Mouse (Mus musculus) common myeloid progenitor, adult 5-6 weeks (primary cell): ENCODE measurements at regions not wholly inside any gene's neighbourhood (a gene's known extent, or its start where the extent isn't known, plus 50 kb on each side); places are given as distances from the start of the nearest gene placed in this dataset.
"Not testable (repeated sequence)": the region's sequence is repeated elsewhere in the genome, so short reads cannot be mapped to it uniquely, and the experiment has no call there.

ENCODE experiments used
- ATAC-seq: replicated peaks from 2 replicates; pipeline ENCODE4 v1.8.0; 2016; ENCODE audit warnings: low read depth, mild to moderate bottlenecking, moderate TSS enrichment, inconsistent platforms; ENCODE audit not compliant: poor library complexity, severe bottlenecking

DNA sequence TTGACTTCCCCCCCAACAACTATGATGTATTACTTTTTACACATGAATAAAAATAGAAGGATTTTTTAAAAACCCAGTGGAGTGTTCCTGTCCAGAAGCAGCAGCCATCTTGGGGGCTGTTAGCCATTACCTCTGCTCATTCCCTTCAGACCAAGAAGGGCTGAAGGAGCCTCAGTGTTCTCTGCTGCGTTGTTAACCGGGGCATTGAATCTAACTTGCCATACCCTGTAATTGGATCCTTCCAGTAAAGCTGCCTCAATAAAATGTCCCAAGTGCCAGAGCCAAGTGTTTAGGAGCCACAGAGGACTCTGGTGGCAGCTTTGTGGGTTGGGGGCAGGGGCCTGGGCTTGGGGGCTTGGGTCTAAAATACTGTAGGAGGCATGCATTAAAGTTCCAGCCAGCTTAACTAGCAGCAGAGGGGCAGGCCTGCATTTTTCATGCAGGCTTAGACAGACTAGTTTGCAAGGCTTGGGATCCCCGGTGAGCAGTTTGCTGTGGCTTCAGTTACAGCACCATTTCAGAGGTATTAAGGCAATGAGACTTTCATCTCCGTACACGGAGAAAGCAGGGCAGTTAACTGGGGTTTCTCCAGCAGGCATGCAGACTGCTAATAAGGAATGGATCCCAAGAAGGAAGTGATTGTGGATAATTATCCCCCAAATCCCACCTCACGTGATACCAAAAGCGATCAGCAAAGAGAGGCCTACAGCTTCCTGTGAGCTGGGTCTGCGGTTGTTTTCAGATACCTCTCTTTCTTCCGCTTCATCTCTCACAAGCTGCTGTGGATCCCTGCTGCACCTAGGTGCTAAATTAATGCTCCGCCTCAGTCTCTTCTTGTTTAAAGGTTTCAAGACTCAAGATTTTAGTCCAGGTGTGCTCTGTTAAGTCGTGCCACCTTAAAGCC lies 462.4 kb upstream of the Clint1 start:
- ATAC-seq, result no peak

GRCm38 (mm10) chr11:45396009-45396408 lies 455.8 kb upstream of the Clint1 start:
- no peak for ATAC-seq

DNA sequence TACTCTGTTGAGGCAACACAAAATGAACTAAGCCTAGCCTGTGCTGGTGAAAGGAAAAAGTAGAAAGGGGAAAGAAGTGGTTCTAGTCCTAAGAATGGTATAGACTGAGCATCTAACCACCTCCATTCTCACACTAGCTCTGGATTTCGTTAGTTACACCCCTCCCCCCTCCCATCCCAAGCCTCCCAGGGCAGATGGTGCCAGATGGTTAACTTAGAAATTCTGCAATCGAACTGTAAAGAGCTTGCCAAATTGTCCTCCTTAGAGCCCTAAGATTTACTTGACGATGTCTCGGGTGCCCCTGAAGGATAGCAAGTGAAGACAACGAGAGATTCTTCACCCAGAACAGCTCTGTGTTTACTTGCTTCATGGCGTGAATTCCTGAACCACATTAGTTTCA lies 453.7 kb upstream of the Clint1 start:
- no peak for ATAC-seq

GRCm38 (mm10) chr11:45404377-45405029 lies 447.3 kb upstream of the Clint1 start:
- no peak for ATAC-seq

DNA sequence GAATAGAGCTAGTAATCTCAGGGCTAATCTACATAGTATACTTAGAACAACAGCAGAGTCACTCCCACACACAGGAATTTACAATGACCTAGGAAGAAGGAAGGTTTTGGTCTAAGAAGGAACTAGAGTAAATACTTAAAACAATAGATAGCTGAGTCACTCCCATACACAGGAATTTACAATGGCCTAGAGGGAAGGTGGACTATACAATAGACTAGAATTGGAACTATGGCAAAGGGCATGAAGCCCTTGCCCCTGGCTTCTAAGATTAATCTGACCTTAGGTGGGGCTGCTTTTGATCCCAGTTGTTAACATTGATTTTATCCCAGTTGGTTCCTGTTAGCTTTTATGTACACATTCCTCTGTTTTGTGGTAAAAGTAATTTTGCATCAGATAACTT lies 427.8 kb upstream of the Clint1 start:
- ATAC-seq, result not testable (repeated sequence)

- ATAC-seq, result no peak
Observed at GRCm38 (mm10) chr11:45440937-45441720, 410.7 kb upstream of the Clint1 start.

DNA sequence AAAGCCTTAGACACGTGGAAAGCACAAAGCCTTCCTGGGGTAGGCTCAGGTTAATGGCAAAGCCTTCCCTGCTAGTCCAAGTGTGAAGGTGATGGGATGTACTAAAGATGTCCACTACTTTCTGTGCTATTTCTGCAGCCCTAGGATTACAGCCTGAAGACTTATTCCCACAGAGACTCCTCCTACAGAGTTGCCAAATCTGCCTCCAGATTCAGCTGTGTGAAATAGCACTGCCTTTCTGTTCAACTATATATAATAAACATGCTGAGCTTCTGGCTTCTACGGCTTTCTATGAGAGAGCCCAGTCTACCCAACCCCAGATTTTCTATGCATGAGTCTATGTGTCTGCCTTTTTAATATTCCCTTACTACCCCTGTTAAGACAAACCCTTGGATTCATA lies 405.3 kb upstream of the Clint1 start:
- ATAC-seq, result no peak

- ATAC-seq, result no peak
Observed at GRCm38 (mm10) chr11:45454234-45454633, 397.6 kb upstream of the Clint1 start.

GRCm38 (mm10) chr11:45454933-45455332 lies 396.9 kb upstream of the Clint1 start:
- ATAC-seq, result no peak

- ATAC-seq, result no peak
Observed at GRCm38 (mm10) chr11:45456724-45457123, 395.1 kb upstream of the Clint1 start.

DNA sequence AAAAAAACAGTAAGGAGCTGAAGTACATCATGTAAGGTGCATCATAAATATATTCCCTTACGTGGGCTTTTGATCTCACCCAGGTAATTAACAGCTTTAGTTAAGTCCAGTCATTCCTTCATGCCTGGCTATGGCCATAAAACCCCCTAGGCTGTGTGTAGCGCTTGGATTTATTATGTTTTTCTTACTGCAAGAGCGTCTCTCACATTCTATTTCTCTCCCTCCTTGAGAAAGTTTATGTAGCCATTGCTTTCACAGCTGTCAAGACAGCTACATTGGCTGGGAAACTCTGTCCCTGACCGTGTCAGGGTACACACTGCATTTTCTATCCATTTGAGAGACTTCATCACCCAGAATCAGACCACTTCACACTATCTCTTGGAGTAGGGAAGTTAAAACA lies 394.3 kb upstream of the Clint1 start:
- no peak for ATAC-seq

GRCm38 (mm10) chr11:45460000-45460792 lies 391.7 kb upstream of the Clint1 start:
- no peak for ATAC-seq

DNA sequence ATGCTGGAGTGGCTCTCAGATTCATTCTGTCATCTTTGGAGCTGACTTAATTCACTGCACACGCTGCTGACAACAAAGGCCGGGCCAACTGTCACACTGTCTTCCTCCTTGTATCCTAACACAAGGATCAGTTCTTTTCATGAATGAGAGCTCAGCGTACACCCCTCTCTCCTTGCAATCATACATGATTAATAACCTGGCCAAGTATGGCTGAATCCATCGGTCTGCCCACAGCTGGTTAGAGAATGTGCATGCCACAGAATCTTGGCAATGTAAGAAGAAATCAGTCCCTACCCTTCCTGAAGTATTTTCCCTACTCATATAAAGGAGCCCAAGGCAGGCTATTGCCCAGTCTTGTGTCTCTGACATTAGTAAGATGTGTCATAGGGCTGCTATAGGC lies 387.4 kb upstream of the Clint1 start:
- no peak for ATAC-seq

DNA sequence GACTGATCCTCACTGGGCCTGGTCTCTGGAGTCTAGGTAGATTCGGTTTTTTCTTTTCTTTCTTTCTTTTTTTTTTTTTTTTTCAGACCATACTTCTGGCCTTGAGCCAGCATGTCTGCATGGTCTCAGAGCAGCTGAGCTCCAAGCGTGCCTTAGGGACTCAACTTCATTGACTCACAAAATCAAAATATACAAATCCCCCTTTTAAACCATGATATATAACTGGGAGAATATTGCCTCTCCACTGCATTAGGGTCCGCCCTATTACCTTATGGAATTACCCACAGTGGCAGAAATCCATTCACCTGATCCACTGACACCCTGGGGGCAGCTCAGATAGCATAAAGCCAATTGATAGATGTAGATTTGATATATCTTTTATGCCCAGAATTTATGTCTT lies 385.5 kb upstream of the Clint1 start:
- ATAC-seq, result no peak

GRCm38 (mm10) chr11:45472171-45472570 lies 379.7 kb upstream of the Clint1 start:
- no peak for ATAC-seq

DNA sequence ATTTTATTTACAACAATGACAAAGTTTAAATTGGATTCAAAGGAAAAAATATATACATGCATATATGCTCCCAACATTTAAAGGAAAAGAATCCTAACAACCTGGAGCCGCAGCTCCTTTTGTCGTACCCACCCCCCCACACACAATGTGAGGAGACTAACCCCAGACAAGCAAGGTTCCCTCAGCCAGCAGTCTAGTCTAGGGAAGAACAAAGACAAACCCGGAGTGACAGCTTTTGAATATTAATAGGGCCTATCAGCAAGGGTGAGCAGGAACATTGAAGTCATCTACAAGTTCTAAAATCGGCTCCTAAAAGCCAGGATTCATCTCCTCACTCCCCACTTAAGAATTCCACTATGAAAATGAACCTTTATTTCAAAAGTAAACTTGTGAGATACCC lies 374.9 kb upstream of the Clint1 start:
- no peak for ATAC-seq

DNA sequence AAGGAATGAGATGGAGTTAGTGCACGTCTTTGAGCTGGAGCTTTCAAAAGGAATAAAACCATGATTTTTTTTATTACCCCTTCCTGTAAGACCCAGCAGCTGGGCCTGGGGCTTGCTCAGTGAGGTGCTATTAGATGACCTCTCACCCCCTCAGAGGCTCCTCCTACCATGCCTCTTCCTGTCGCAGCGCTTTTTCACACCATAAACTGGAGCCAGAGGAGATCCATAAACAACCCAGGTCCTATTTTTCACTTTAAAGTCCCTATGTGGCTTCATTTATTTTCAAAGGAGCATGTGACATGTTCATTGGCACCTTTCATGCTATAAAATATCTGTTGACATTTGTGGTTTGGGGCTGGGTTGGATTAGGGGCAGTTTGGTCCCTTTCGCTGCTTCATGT lies 365.9 kb upstream of the Clint1 start:
- ATAC-seq, result no peak

DNA sequence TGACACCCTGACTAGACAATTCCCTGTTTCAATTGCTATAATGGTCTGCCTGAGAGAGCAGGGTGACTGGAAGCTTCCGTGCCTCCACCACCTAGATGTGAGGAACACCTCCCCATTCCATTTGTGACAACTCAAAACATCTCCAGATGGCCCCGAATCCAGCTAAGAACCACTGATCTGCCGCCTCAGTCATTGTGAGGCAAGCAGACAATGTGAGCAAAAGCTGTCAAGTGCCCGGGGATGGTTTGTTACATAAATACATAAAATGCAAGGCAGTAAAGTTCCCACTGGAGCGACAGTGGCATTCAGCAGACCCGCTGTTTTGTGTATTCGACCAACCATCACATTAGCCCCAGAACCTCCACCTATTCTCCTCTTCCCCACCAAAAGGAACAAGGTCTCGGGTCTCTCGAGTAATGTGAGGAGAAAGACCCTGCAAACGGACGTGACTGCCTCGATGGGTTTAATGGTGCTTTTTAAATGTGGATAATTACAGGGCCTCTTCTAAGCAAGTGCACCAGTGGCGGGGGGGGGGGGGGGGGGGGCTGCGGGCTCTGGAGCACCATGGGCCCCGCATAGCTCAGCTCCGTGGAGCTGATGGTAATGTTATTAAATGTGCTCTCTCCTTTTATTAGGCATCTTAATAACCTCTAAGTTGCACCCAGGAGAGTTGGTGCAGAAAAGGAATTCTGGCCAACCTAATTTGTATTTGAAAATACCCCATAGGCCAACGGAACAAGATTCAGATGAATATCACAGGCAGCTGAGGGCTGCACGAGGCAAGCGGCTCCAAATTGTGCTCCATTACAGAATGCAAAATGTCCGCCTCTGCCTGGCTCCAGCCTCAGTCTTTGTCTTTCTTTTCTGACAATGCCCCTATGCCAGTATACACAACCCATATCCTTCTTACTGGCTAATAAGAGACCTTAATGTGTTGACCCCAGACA lies 360.6 kb upstream of the Clint1 start:
- ATAC-seq, result no peak

DNA sequence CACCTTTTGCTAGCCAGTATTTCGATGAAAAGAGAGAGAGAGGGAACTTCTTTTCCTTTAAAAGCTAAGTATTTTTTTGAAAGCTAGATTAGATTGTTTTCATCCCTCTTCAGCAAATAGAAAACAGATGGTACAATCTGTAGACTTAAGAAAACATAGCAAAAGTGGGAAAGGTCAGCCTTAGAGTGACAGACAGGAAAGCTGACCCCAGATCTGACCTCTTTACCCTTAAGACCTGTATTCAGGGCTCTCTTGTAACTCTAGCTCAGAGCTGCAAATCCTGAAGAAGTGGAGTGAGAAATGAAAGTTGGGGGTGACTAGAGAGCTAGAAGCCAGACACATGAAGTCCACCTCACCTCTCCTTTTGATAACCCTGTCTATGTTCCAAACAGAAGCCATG lies 356.6 kb upstream of the Clint1 start:
- no peak for ATAC-seq
